Mouse (Mus musculus) small intestine, adult 2 months (tissue): ENCODE results near the gene Kcnq5.

Experiments
- CTCF ChIP-seq: fragments of 200-500 bp; IDR thresholded peaks from 2 replicates; pipeline ENCODE4 v1.5.1; 2012; ENCODE audit warnings: low read depth, mild to moderate bottlenecking, control low read depth, inconsistent platforms, low read length, moderate library complexity, mixed read lengths; ENCODE audit not compliant: insufficient replicate concordance, insufficient read length; ENCODE audit errors: extremely low read depth
- POLR2A ChIP-seq: fragments of 200-500 bp; IDR thresholded peaks from 2 replicates; pipeline ENCODE4 v1.6.1; 2012; ENCODE audit warnings: low read depth, mild to moderate bottlenecking, control low read depth, inconsistent platforms, low read length, moderate library complexity

DNA sequence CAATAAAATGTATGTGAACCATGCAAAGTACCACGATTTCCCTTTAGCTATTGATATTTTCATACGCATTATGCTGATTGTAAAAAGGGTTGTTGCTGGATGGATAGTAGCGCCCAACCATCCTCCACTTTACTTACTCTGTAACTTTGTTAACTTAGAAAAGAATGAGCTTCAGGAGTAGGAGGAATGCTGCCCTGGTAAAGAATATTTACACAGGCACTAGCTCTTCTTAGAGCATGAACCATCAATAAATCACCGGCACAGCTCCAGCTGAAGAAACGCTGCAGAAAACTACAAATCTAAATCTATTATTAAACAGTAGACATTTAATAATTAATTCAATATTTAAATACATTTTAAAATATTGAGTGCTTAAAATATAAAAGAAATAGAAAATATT lies 184.2 kb downstream of the Kcnq5 start:
- TF ChIP-seq CTCF (no peak), POLR2A (no peak)
